Mouse (Mus musculus) bone marrow, adult 2 months (tissue): Measurements from ENCODE around the gene Pramel7.

Source experiments
- CTCF ChIP-seq: fragments of 200-500 bp; IDR thresholded peaks from 2 replicates; pipeline ENCODE4 v1.5.1; 2011; ENCODE audit warnings: low read length, control low read depth; ENCODE audit not compliant: control insufficient read depth, insufficient read depth
- POLR2A ChIP-seq: fragments of 200-500 bp; IDR thresholded peaks from 2 replicates; pipeline ENCODE4 v1.6.1; 2011; ENCODE audit warnings: low read depth, mild to moderate bottlenecking, control low read depth, low read length, borderline replicate concordance; ENCODE audit not compliant: control insufficient read depth

DNA sequence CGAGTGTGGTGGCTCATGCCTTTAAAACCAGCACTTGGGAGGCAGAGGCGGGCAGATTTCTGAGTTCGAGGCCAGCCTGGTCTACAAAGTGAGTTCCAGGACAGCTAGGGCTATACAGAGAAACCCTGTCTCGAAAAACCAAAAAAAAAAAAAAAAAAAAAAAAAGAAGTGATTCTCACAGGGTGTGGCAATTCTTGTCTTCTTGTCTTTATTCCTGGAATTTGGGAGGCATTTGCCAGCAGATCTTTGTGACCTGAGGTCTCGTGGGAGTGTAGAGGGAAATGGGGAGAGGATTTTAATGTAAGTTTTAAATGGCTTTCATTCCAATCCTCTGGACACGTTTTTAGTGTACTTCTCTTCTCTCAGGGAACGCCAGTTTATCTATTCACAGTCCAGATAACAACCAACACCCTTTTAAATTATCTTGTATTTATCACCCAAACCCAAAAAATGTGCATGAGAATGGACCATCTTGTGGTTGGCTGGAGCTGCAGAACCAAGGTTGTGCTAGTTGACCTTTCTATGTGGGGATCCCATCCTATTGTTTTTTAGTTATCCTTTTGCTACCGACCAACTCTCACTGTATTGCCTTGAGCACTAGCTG lies 18.7 kb upstream of the Pramel7 start:
- TF ChIP-seq POLR2A (no peak), CTCF (no peak)
